Mouse (Mus musculus) skeletal muscle tissue, adult 2 months (tissue): ENCODE results near the gene Nova1.

ENCODE experiments used
- DNase-seq: peaks from one replicate; pipeline ENCODE4 v3.0.0-alpha.2; 2012; ENCODE audit warnings: low read depth, low spot score

Gene Nova1

DNA sequence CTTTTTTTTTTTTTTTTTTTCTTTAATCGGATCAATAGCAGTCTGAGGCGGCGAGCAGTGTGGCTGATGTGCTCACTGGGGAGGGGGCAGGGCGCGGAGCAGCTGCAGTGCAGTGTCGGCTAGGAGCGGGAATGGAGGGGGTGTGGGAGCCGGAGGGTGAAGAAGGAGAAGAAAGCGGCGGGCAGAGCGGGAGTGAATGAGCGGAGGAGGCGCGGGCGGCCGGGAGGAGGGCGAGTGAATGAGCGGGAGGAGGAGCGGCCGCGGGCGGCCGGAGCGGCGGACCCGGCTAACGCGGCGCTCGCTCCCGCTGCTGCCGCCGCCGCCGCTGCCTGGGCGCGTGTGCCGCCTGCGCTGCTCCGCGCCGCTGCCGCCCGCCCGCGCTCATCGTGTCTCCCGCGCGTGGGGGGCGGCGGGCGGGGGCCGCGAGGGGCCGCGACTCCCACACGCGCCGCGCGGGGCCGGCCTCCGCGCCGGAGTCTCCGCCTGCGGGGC is at the start of gene Nova1:
Nova1 (minus strand) TSS at position 74 of the 492 bp plus-strand sequence.
- DNase-seq = peak; percentile 41

DNA sequence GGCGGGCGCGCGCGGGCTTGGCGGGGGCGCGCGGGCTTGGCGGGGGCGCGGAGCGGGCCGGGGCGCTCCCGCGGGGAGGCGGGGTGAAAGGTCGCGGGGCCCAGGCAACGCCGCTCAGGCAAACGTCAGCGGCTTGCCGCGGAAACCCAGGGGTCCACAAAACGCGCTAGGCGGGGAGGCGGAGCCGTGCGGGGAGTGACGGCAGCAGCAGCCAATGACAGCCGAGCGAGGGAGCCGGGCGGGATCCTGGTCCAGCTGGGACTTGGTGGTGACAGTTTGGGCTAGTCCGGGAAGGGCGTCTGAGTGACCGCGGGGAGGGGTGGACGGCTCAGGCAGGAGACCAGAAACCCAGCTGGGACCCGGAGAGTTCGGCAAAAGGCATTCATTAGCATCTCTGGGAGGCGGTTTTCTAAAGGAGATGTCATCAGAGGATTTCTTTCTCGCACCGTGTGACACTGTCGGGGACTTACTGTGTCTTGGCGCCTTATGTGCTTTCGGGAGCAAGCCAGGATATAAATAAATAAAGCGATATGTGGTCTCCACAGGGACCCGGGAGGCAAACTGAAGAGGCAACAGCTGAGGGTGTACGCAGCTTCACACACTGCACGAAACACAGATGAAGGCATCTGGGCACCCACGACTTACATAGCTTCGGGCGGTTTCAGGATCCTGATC is 756 bp upstream of the Nova1 start:
- DNase-seq = peak; percentile 89

GRCm38 (mm10) chr12:46818021-46818855 is 491 bp downstream of the Nova1 start:
- DNase-seq = peak; percentile 7

GRCm38 (mm10) chr12:46817211-46817803 is 1.4 kb downstream of the Nova1 start:
- peak; percentile 11 for DNase-seq

DNA sequence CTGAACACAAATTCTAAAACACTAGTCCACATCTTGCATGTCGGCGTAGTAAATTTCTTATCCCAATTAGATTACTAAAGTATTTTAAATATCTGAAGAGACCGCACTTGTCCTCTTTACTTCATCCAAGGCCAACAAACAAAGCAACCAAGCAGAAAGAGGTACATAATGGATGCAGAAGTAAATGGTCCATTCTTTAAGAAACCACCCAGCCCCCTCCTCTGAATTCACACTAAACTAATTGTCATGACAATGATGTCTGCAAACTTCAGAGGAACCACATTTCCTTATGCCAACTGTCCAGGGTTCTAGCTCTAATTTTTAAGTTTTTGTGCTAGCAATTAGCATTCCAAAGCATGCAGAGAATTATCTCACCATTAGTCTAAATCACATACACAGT is 2.4 kb downstream of the Nova1 start:
- DNase-seq = no peak

GRCm38 (mm10) chr12:46815697-46816096 is 3.0 kb downstream of the Nova1 start:
- no peak for DNase-seq

DNA sequence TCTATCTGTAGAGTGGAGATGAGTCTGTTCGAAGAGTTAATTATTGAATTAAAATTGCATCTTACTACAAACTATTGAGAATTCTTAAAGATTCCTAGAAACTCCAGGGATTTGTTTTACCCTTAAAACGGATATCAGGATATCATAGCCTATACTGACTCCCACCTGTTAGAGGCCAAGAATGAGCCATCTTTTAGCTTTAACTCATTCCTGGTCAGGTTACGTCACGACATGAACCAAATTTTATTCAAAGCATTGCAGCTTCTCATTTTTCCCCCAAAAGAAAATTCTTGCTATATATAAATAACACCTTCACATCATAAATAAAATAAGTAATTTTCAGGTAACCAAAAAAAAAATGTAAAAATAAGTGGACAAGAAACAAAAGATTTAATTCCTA is 3.9 kb downstream of the Nova1 start:
- no peak for DNase-seq

DNA sequence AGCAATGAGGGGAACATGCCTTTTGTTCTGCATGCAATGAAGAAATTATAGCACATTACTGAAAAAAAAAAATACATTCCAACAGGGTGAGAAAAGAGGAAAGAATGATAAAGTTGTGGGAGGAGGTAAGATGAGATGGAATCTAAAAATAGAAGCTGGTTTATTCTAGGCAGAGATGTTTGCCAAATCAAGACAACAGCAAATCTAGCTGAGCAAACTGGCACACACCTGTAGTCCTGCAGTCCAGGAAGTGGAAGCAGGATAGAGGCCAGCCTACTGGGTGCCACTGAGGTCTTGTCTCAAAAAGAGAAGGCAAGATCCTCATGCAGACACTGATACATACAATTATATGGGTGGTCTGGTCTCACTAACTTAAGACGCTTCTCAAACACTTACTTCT is 17.4 kb downstream of the Nova1 start:
- no peak for DNase-seq

DNA sequence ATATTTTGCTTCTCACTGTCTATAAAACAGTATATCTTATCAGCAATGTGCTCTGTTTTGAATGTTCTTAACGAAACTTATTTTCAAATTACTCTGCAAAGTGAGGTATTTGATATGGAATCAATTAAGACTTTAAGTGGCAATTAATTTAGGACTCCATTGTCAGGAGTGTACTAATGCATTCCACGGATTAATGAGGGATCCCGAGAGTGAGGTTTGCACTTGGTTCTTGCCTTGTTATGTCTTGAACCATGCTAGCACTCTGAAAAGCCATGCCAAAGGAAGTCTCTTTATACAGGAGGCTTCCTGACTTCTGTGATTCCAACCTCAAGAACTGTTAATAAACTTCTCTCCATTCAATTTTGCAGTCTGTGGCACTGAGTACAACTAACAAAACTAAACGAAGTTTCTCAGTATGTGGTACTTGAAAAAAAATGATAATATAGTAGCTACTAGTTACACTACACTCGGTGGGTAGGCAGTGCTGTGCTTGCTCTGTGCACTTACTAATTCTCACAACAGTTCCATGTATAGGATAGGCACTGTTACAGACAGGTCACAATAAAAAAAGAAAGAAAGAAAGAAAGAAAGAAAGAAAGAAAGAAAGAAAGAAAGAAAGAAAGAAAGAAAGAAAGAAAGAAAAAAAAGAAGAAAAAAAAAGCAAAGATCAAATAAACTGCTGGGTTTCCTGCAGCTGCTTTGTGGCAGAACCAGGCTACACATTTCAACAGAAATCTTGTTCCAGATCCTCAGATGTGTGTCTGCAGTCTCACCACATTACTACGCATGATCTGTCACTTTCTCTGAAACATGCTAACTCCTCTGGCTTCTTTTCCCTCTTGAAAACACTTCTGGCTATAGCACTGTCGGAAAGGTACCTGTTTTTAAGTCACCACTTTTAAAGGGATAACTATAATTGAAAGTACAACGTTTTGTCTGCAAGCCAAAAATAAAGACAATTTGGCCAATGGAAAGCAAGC is 36.1 kb downstream of the Nova1 start:
- DNase-seq = no peak

- DNase-seq = no peak
Measured at GRCm38 (mm10) chr12:46781481-46781880, 37.2 kb downstream of the Nova1 start.

- no peak for DNase-seq
Measured at GRCm38 (mm10) chr12:46780983-46781382, 37.7 kb downstream of the Nova1 start.

GRCm38 (mm10) chr12:46759450-46759849 is 59.3 kb downstream of the Nova1 start:
- no peak for DNase-seq

- no peak for DNase-seq
Measured at GRCm38 (mm10) chr12:46754325-46754848, 64.3 kb downstream of the Nova1 start.

GRCm38 (mm10) chr12:46753096-46753495 is 65.6 kb downstream of the Nova1 start:
- no peak for DNase-seq

DNA sequence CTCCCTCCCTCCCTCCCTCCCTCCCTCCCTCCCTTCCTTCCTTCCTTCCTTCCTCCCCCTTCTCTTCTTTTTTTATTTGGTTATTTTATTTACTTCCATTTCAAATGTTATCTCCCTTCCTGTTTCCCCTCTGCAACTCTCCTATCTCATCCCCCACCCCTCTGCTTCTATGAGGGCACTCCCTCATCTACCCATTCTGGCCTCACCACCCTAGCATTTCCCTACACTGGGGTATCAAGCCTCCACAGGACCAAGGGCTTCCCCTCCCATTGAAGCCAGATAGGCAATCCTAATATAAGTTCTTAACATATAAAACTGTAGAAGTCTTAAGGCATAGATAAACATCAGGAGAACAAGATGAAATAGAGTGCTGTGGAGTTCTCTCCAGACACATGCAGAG is 85.5 kb downstream of the Nova1 start:
- DNase-seq = no peak

- no peak for DNase-seq
Measured at GRCm38 (mm10) chr12:46731943-46732342, 86.8 kb downstream of the Nova1 start.

- peak; percentile 4 for DNase-seq
Measured at GRCm38 (mm10) chr12:46721914-46722313, 96.8 kb downstream of the Nova1 start.

DNA sequence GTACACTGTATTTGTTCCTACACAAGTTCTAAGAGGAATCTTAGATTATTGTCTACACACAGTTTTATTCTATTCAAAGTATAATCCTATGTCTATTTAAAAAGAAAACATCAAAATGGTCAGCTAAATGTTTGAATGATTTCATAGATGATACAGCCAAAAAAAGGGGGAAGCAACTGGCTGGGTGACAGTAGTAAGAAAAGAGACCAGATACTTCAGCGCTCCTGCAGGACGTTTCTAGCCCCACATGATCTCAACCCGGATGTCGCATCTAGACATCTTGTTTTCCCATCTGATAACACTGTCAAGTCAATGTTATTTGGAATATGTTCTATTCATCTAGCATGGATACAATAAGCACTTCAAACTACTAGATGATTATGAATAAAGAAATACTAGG is 99.7 kb downstream of the Nova1 start:
- no peak for DNase-seq

- DNase-seq = no peak
Measured at GRCm38 (mm10) chr12:46710094-46710493, 108.6 kb downstream of the Nova1 start.

DNA sequence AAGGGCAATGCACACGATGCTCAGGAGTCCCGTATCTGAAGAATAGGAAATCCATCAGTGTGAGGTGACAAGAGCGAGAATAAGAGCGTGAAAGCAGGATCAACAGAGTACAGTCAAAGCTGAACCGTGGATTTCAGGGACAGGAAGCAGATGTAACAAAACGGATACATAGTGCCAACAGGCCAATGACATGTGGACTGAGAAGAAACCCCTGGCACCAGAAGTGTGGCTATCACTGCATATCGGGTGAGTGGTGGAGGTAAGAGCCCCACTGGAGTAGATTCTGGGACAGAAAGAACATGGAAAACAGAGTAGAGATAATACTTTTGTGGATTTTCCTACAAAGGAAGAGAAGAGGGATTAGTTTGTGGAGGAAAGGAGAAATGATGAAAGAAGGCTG is 109.3 kb downstream of the Nova1 start:
- DNase-seq = no peak

- no peak for DNase-seq
Measured at GRCm38 (mm10) chr12:46700202-46700601, 118.5 kb downstream of the Nova1 start.
